Mouse (Mus musculus): ENCODE measurements around the gene Uvssa.
A peak's percentile ranks its signal among the peaks of the same experiment; 100 is the strongest.

Uvssa gene

GRCm38 (mm10) chr5:33372331-33373038 lies 5.9 kb upstream of the Uvssa start:
- DNase-seq (ENCODE audit: low read depth, low spot score) = peak; percentile 86

- no peak for DNase-seq (ENCODE audit: low read depth, low spot score)
Measured at GRCm38 (mm10) chr5:33377176-33377575, 1.2 kb upstream of the Uvssa start.

GRCm38 (mm10) chr5:33377801-33378301 lies 498 bp upstream of the Uvssa start:
- no peak for DNase-seq (ENCODE audit: low read depth, low spot score)

GRCm38 (mm10) chr5:33387550-33387949 lies 9.2 kb downstream of the Uvssa start:
- DNase-seq (ENCODE audit: low read depth, low spot score) = no peak

- peak; percentile 78 for DNase-seq (ENCODE audit: low read depth, low spot score)
Measured at GRCm38 (mm10) chr5:33393803-33394202, 15.5 kb downstream of the Uvssa start.

- no peak for DNase-seq (ENCODE audit: low read depth, low spot score)
Measured at GRCm38 (mm10) chr5:33395693-33396092, 17.3 kb downstream of the Uvssa start.

- DNase-seq (ENCODE audit: low read depth, low spot score) = no peak
Measured at GRCm38 (mm10) chr5:33396828-33397227, 18.5 kb downstream of the Uvssa start.

- no peak for DNase-seq (ENCODE audit: low read depth, low spot score)
Measured at GRCm38 (mm10) chr5:33400819-33401218, 22.5 kb downstream of the Uvssa start.

- no peak for DNase-seq (ENCODE audit: low read depth, low spot score)
Measured at GRCm38 (mm10) chr5:33420313-33420712, 42.0 kb downstream of the Uvssa start.

- no peak for DNase-seq (ENCODE audit: low read depth, low spot score)
Measured at GRCm38 (mm10) chr5:33427461-33427860, 49.1 kb downstream of the Uvssa start.

GRCm38 (mm10) chr5:33430106-33430505 lies 51.8 kb downstream of the Uvssa start:
- no peak for DNase-seq (ENCODE audit: low read depth, low spot score)

GRCm38 (mm10) chr5:33430511-33431172 lies 52.3 kb downstream of the Uvssa start:
- no peak for DNase-seq (ENCODE audit: low read depth, low spot score)

GRCm38 (mm10) chr5:33431173-33432005 lies 53.0 kb downstream of the Uvssa start:
- no peak for DNase-seq (ENCODE audit: low read depth, low spot score)

- DNase-seq (ENCODE audit: low read depth, low spot score) = no peak
Measured at GRCm38 (mm10) chr5:33432057-33432935, 53.9 kb downstream of the Uvssa start.

- no peak for DNase-seq (ENCODE audit: low read depth, low spot score)
Measured at GRCm38 (mm10) chr5:33433201-33434138, 55.1 kb downstream of the Uvssa start, which contains the start of gene Nkx1-1. Gene Nkx1-1, minus strand, starts transcription at chr5:33433976.

GRCm38 (mm10) chr5:33434141-33434780 lies 55.9 kb downstream of the Uvssa start:
- no peak for DNase-seq (ENCODE audit: low read depth, low spot score)

- no peak for DNase-seq (ENCODE audit: low read depth, low spot score)
Measured at GRCm38 (mm10) chr5:33435151-33435550, 56.8 kb downstream of the Uvssa start.

- DNase-seq (ENCODE audit: low read depth, low spot score) = no peak
Measured at GRCm38 (mm10) chr5:33435941-33436340, 57.6 kb downstream of the Uvssa start.

GRCm38 (mm10) chr5:33438214-33438613 lies 59.9 kb downstream of the Uvssa start:
- DNase-seq (ENCODE audit: low read depth, low spot score) = peak; percentile 66
